Mouse (Mus musculus) heart, adult 2 months (tissue): ENCODE data around the gene Kcnq1.
A peak's percentile ranks its signal among the peaks of the same experiment; 100 is the strongest.

ENCODE experiments used
- CTCF ChIP-seq: fragments of 200-600 bp; IDR thresholded peaks from 2 replicates; pipeline ENCODE4 v1.8.1; 2022; ENCODE audit warnings: antibody characterized with exemption, mild to moderate bottlenecking, moderate library complexity
- POLR2A ChIP-seq: fragments of 200-500 bp; IDR thresholded peaks from 2 replicates; pipeline ENCODE4 v1.6.1; 2011; ENCODE audit warnings: mild to moderate bottlenecking, low read depth, low read length, control low read depth; ENCODE audit not compliant: insufficient read depth

DNA sequence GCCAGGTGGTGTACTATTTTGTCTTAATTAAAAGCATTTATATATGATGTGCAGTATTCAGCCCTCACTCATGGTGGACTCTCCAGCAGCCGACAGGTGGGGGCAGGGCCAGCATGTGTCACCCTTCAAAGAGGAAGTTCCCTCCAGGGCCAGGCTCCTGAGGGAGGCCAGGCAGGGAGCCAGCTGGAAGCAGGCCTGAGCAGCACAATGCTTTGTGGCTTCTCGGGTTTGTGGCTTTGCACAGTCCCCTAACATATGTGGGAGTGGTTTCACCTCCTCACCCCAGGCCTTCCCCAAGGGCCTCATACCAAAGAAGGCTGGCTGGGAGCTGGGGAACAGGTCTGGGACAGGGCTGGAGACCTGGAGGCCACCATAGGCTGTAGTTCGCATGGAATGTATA lies 74.6 kb downstream of the Kcnq1 start:
- TF ChIP-seq CTCF = peak; percentile 31
- TF ChIP-seq POLR2A = no peak
